Mouse (Mus musculus): Measurements from ENCODE around the gene Timp4.
"Not testable (repeated sequence)": the region's sequence is repeated elsewhere in the genome, so short reads cannot be mapped to it uniquely, and the experiment has no call there.

Gene Timp4

DNA sequence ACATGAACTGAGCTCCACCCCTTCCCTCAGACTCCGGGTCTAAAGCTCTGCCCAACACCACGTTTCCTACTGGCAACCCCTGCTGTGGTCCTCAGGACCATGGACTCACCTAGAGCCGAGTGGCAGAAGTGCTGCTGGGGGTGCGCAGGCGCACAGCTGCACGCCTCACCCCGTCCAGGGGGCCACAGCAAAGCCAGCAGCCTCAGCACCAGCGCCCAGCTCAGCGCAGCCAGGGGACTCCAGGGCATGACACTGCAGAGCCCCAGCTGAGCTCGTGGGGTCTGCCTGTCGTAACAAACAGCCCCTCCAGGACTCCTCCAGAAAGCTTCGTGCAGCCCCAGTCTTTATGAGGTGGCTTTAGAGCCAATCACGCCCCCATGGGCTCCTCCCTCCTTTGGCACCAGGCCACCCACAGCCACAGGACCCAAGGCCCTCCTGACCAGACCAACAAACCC, 447 bp downstream of the Timp4 start:
- DNase-seq: no peak

DNA sequence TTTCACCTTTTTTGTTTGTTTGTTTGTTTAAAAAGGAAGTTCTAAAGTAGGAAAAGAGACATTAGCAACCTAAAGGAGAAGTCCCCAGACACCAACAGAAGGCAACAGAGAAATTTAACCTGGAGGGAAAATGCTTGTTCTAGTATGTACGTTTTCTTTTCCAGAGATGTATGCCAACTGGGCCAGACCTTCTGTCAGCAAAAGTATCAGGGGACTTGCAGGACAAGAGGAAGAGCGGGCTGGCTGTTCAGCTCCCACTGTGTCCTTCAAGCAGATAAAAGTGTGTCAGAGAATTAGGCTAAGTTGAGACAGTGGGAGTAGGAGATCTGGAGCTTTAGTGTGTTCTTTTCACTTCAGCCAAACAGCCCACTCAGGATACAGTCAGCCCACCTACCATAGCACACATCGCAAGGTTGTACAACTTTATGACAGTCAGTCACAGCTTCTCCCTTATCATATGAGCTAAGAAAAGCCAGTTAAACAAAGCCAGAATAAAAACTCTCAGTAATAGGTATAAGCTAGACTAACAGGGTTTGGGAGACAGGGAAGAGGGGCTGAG, 6.4 kb downstream of the Timp4 start:
- DNase-seq: no peak

DNA sequence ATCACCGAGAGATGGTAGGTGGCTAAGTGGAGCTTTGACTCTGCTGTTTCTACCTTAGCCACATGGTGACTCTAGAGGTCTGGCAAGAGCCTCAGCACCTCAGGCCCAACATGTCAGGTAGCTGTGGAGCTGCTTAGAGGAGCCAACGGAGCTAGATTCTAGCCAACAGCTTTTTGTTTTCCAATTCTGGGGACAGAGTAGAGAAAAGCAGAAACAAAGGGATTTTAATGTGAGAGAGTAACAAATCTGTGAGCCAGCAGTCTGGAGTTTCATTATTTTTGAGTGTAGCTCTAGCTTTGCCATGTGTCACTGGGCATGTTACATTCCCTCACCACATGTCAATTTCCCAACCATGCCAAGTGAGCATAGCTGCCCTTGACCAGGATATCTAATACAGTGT, 7.8 kb downstream of the Timp4 start:
- DNase-seq: no peak

DNA sequence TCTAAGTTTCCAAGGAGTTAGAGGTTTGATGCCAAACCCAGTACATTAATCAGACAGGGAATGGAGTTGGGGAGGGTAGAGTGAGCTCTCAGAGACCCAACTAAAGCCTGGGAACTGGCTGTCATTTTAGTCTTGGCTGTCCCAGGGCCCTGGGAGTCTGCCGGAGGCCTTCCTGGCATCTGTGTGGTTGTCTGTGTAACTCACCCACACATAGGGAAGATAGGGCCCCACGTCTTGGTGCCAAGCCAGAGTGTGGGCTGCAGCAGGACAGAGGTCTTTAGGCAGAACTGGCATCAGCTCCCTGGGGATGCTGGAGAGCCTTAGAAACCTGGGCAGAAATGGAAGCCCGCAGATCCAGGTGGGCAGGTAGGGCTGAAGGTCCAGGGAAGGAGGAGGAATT, 10.1 kb downstream of the Timp4 start:
- no peak for DNase-seq

DNA sequence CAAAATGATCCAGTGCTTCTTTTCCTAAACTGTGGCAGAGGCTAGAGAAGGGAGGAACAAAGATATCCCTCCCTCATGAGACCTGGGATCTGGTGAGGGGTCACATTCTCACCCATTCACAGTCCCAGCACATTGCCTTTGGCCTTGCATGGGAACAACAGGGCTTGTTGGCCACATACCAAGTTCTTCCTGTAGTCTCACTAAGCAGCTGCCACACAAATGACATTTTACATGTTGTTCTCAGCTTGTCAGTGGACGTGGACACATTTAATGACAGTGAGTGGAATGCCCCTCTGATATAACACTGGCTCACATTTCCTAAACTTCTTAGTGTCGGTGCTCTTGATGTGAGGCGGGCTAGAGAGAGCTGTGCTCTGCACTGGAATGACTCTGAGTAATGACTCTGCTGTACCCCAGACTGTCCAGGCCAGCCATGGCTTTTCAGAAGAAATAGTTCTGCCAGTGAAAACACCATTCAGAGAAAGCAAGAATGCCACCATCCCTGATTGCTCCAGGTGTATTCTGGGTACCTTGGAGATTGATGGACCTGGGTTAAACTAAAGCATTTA, 10.8 kb downstream of the Timp4 start:
- DNase-seq: no peak

DNA sequence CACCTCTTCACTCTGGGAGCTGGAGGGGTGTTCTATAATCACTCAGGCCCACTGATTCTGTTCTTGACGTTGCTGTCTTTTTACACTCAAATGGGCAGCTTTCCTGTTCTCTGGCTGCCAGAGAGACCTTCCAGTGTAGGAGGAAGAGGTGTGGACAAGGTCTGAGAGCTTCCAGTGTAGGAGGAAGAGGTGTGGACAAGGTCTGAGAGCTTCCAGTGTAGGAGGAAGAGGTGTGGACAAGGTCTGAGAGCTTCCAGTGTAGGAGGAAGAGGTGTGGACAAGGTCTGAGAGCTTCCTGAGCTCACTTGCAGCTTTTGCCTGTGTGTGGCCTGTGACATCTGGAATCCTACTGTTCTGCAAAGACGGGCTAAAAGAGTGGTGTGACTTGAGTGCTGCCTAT, 11.6 kb downstream of the Timp4 start:
- DNase-seq: not testable (repeated sequence)

DNA sequence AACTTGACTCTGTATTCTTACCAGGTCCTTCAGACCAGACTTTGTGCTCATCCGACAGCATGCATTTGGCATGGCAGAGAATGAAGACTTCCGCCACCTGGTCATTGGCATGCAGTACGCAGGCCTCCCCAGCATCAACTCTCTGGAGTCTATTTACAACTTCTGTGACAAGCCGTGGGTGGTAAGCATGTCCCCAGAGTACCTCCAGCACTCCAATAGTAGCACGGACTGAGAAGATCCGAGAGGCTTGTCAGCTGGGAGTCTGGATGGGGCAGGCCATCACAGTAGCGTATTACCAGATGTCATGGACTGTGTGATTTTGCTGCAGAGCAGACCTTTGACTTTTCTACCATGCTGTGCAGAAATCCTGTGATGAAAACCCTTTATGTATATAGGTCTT, 12.7 kb downstream of the Timp4 start:
- no peak for DNase-seq

DNA sequence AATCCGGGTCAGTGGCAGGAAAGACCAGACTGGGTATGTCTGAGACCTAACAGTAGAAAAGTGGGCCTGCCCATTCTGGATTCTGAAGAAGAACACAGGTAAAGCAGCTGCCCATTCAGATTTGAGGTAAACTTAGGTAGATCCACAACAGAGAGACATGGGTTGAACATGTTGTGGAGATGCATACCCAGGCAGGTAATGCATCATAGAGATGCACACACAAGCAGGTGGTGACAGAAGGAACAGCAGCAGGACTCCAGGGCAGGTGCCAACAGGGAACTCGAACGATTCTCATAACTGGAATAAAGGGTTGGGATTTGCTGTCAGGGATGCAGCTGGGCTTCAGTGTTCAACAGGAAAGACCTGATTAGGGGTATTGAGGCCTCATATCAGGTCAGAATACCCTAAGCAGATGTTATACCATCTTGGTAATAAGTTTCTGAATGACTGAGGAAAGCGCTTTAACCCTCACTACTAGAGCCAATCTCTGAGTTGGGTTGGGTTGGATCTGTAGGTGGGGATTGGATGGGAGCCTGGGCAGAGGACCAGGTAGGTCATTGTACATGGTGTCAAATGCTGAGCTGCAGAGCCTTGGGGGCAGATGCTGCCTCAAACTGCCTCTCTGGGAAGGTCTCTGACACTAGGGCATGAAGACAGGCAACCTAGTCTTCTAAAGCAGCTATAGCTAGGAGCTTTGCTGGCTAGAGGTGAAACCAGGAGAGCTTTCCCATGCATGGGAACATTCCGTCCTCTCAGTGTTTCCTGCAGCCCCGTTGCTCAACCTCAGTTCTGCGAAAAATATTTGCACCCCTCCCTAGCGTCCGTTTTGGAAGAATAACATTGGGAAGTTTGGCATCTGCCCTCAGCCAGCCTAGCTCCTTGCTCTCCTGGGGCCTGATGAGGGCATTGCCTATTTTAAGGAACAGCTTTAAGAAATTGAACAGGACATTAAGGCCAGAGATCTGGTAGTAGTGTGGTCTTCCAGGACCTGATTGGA, 13.7 kb downstream of the Timp4 start:
- DNase-seq: no peak

DNA sequence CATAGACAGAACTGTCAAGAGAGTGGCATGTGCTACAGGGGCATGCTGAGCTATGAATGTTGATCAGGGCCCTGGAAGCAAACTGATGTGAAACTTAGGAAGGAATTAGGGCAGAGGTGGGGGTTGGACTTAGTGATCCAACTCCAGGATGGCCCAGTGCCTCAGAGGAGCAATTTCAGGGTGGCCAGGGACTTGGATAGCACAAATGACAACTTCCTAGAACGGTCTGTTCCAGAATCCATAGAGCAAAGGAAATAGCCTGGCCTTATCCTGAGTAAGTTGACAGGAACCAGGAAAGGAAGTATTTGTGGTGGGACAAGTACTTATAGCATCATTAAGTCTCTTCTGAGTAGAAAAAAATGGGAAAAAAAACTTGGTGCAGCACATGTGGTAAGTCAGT, 19.4 kb downstream of the Timp4 start:
- DNase-seq: no peak

DNA sequence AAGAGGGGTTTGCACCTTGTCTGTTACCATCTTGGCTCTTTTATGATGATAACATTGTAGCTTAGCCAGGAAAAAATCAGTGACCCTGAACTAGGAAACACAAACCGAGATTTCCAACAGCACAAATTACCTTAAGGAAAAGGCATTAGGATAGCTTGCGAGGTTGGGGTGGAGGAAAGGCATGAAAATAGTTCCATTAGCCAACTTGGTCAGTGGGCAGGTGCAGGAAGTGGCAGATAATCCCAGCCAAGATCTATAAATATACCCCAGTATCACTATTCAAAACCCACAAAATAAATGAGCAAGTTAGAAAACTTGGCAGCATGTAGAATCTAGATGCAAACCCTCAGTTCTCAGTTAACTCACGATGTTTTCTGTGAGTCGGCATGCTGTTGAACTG, 20.2 kb downstream of the Timp4 start:
- DNase-seq: no peak

DNA sequence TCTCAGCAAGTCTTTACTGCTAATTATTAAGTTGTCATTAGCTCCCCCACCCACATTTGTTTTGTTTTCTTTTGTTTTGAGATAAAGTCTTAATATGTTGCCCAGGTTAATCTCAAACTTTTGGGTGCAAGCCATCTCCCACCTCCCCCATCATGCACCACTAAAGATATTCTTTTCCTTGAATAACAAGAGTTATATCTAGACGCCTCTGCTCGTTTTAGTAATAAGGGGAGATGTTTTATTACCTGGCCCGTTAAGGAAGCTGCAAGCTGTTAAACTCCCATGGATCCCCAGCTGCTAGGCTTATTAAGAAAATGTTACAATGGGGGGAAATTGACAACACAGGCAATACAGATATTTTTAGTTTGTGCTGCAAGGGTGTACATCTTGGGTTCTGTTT, 21.4 kb downstream of the Timp4 start:
- no peak for DNase-seq

DNA sequence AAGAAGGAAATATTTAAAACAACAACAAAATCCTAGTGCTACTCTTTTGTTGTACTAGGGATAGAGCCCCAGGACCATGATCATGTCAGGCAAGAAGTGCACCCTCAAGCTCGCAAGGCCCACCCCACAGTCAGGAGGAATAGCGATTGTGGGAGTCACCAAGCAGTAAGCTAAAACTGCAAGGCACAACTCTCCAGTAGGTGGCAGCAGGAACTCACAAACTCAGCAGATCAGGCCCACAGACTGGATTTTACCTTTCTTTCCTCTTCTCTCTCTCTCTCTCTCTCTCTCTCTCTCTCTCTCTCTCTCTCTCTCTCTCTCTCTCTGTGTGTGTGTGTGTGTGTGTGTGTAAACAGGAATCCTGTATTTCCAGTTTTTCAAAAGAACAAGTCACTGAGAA, 24.5 kb downstream of the Timp4 start:
- peak; percentile 71 for DNase-seq

DNA sequence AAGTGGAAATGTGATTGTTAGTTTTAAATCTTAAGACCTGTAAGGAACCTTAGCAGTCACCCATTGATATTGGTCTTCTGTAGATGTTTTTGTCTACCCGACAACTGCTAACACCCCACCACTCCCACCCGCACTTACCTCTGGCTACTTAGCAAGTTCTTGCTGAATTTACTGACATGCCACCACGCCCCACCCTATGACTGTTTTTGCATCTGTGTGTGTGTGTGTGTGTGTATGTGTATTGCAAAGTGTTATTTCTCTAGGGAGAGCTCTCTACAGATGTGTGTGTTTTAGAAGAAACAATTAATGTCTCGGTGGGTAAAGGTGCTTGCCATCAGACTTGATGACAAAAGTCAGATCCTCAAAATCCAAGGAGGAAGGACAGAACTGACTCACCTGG, 25.0 kb downstream of the Timp4 start, which contains the start of gene Gm17482:
Gene Gm17482, plus strand, starts transcription at position 301 of the 400 bp plus-strand sequence.
- no peak for DNase-seq

DNA sequence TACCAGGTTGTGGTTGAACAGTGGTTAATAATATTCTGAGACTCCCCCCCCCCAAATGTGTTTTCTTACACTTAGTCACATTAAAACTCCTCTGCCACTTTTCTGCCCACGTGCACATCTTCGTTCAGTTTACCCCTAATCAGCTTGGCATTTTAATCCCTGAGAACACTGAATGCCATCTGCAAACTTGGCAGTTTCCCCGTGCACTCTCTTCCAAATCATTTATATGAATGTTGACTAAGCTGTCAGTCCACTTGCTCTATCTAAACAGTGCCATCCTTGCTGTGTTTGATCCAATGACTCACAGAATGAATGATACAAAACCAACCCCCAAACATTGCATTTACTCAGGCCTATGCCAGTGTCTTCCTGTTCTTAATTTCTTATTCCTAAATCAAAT, 26.5 kb downstream of the Timp4 start:
- DNase-seq: no peak

DNA sequence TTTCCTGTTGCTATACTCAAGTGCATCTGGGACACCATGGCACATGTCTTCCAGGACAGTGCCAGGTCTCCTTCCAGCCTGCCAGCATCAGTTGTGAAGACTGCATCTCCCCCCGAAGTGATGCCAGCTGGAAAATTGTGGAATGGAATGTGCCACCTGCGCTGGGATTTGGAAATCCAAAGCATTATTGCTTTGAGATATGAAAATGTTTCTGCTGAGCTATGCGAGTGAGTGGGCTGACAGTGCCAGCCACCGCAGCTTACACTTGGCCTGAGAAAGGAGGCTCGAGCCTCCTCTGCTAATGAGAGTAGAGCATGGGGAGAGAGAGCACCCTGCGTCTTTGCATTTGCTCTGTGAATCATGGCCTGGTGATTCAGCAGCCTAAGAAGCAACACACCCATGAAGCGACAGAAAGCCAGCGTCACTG, 30.8 kb downstream of the Timp4 start:
- peak; percentile 49 for DNase-seq

DNA sequence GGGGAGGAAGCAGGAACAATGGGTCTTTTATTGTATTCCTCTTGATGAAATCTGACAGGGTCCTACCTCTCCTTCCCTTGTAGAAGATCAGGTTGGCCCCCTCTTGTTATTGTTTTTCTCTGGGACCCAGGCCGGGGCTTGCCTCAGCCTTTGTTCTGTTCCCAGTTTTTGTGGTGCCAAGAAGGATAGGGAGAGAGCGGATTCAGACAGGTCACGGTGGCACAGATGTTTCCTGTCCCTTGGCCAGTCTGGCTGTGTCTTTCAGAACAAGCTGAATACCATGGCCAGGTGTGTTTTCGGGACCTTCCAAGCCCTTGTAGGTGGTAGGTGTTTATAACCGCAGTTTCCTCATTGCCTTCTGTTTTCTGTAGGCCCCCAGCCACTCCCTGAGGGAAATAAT, 38.9 kb downstream of the Timp4 start:
- DNase-seq: no peak

DNA sequence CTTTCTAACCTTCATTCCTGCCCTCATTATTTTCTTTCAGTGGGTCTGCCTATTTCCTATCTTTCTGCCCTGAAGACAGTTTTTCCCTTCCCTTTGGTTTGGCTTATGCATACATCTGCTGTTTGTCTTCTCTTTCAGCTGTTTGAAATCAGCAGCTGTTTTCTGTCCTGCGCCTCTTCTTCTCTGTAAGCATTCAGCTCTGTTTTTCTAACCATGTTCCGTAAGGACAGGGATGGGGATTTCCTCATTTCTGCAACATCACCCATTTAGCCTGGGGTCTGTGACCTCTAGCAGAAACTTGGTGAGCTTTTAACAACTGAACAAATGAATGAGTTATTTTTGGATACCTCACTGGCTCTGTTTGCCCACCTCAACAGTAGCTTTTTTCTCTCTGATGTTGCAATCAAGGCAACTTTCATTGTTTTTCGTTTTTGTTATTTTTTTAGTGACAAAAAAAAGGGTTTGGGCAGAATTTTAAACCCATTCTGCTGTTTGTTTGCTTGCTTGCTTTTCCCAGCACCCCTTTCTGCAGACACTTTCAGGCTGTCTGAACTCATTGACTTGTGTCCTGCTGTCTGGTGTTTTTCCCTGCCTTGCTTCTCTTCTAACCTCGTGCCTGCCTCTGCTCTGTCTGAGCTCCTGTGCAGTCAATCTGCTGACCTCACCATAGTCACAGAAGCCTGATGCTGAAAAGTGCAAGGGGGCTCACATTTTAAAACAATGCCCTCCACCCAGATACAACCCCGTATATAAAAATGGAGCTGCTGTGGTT, 39.7 kb downstream of the Timp4 start:
- no peak for DNase-seq

DNA sequence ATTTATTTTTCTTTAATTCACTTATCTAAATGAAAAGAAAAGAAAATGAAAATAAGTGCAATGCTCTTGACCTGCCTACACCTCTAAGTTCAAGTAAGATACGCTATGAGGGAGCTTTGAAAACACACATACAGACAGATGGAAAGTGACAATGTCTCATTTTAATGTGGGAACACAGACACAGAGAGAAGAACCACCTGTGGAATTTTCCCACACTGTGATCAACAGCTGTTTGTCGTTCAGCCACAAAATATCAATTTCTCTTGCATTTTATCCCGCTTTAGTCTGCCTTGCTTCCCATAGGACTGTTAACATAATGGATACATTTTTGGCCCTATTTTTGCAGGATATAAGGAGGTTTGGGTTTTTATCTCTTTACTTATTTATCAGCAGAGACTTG, 41.2 kb downstream of the Timp4 start:
- DNase-seq: no peak

DNA sequence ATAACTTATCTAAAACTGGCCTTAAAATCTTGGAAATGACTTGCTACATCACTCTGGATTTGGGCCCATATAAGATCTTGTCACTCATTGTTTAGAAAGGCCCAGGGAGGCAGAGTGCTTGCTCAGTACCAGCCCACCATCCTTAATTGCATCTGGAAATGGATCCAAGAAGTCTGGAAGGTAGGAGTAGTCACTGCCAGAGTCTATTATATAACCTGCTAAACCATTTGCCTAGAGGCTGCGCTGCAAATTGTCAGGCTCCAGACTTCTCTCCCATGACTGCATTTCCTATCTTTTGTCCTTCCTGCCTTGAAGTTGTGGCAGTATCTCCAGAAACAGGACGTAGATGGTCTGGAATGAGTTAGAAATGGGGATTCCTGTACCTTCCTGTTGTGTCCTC, 41.8 kb downstream of the Timp4 start:
- peak; percentile 31 for DNase-seq

DNA sequence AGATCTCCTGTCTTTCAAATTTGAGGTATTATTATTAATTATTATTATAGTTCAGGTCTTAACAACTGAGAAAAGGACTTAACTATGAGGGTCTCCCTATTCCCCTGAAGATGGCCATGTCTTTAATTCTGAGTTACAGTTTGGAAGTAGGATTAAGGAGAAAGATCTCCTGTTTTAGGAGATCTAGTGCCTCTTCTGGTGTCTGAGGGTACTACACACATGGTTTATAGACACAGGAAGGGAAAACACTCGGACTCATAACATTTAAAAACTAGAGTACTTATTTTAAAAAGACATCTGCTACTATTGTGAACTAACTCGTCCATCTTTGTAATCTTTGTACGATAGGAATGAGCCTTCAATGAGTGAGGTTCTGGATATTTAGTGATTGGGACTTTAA, 49.0 kb downstream of the Timp4 start:
- no peak for DNase-seq

DNA sequence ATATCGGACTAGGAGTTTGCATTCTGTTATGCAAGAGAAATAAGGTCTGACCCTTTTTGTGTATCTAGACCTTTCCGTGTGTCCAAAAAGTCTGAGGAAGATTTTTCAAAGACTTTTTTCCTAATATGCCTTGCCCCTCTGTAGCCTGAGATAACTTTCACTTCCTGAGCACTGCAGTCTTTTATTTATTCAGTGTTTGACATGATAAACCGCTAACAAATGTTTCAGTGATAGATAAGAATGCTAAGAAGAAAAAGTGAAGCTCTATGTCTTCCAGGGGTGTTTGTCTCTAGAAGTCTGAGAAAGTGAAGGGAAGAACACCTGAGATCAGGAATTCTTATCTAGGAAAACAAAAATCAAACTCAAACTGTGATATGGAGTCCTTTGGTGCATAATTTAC, 51.3 kb downstream of the Timp4 start:
- no peak for DNase-seq

Data from right cerebral cortex, postnatal 25 days (tissue).